Mouse (Mus musculus) embryo, embryonic 11.5 days (tissue): ENCODE results near the gene Unc13a.

Source experiments
- DNase-seq: peaks from one replicate; pipeline ENCODE4 v3.0.0-alpha.2; 2012; ENCODE audit warnings: low read depth, low spot score

Unc13a gene

GRCm38 (mm10) chr8:71686143-71686734 lies 14.7 kb upstream of the Unc13a start:
- DNase-seq = no peak

- DNase-seq = no peak
Observed at GRCm38 (mm10) chr8:71685573-71685972, 14.0 kb upstream of the Unc13a start.

- no peak for DNase-seq
Observed at GRCm38 (mm10) chr8:71684701-71685100, 13.1 kb upstream of the Unc13a start.

GRCm38 (mm10) chr8:71682832-71683231 lies 11.3 kb upstream of the Unc13a start:
- no peak for DNase-seq

- DNase-seq = no peak
Observed at GRCm38 (mm10) chr8:71681369-71681915, 9.9 kb upstream of the Unc13a start.

GRCm38 (mm10) chr8:71680471-71680870 lies 8.9 kb upstream of the Unc13a start:
- DNase-seq = no peak

- no peak for DNase-seq
Observed at GRCm38 (mm10) chr8:71679550-71680168, 8.1 kb upstream of the Unc13a start.

- DNase-seq = no peak
Observed at GRCm38 (mm10) chr8:71679116-71679515, 7.6 kb upstream of the Unc13a start.

GRCm38 (mm10) chr8:71678216-71678615 lies 6.7 kb upstream of the Unc13a start:
- DNase-seq = no peak

- DNase-seq = no peak
Observed at GRCm38 (mm10) chr8:71677555-71677954, 6.0 kb upstream of the Unc13a start.

- no peak for DNase-seq
Observed at GRCm38 (mm10) chr8:71676803-71677202, 5.2 kb upstream of the Unc13a start.

- DNase-seq = no peak
Observed at GRCm38 (mm10) chr8:71676020-71676741, 4.6 kb upstream of the Unc13a start, which contains the start of gene Jak3. Jak3 (plus strand) TSS chr8:71676296.

GRCm38 (mm10) chr8:71675456-71676019 lies 4.0 kb upstream of the Unc13a start:
- no peak for DNase-seq

GRCm38 (mm10) chr8:71674071-71674470 lies 2.5 kb upstream of the Unc13a start:
- no peak for DNase-seq

- DNase-seq = no peak
Observed at GRCm38 (mm10) chr8:71672168-71672735, 695 bp upstream of the Unc13a start.

- DNase-seq = peak; percentile 72
Observed at GRCm38 (mm10) chr8:71670621-71671548, 672 bp downstream of the Unc13a start.

- DNase-seq = no peak
Observed at GRCm38 (mm10) chr8:71670198-71670597, 1.4 kb downstream of the Unc13a start.

- no peak for DNase-seq
Observed at GRCm38 (mm10) chr8:71668220-71668975, 3.2 kb downstream of the Unc13a start.

GRCm38 (mm10) chr8:71667256-71667655 lies 4.3 kb downstream of the Unc13a start:
- DNase-seq = no peak

GRCm38 (mm10) chr8:71666855-71667254 lies 4.7 kb downstream of the Unc13a start:
- DNase-seq = no peak
